Mouse (Mus musculus): ENCODE results near the gene Gpbar1. TPM values are rescaled to one million over a fixed set of nuclear protein-coding genes. Genes with fewer than 3 reads are reported as not detected.

Gpbar1 gene
- total RNA-seq, 2 experiments from 2014 or later: not detected

- no peak for DNase-seq (ENCODE audit: low spot score in 2 of 2)
- intact Hi-C loops (cut with DNase I): no loop called here
These were observed 6.7 kb upstream of the Gpbar1 start for GRCm38 (mm10) chr1:74271659-74272058.

GRCm38 (mm10) chr1:74275015-74275414, 3.3 kb upstream of the Gpbar1 start:
- intact Hi-C loops (cut with DNase I): loop anchor here (5.0 kb wide), 1 partner anchor 68 kb away; no protein-coding TSS in a partner anchor
- DNase-seq (ENCODE audit: low spot score in 2 of 2): no peak

GRCm38 (mm10) chr1:74277041-74277440, 1.3 kb upstream of the Gpbar1 start:
- DNase-seq (ENCODE audit: low spot score in 2 of 2): no peak
- intact Hi-C loops (cut with DNase I): loop anchor here (5.0 kb wide), 1 partner anchor 70 kb away; no protein-coding TSS in a partner anchor

GRCm38 (mm10) chr1:74277883-74278537, 340 bp upstream of the Gpbar1 start:
- no peak for DNase-seq (ENCODE audit: low spot score in 2 of 2)
- intact Hi-C loops (cut with DNase I): loop anchor here (5.0 kb wide), 1 partner anchor 71 kb away; no protein-coding TSS in a partner anchor

GRCm38 (mm10) chr1:74278988-74279387, 638 bp downstream of the Gpbar1 start:
- no peak for DNase-seq (ENCODE audit: low spot score in 2 of 2)
- intact Hi-C loops (cut with DNase I): loop anchor here (5.0 kb wide), 1 partner anchor 72 kb away; no protein-coding TSS in a partner anchor

- intact Hi-C loops (cut with DNase I): no loop called here
- DNase-seq (ENCODE audit: low spot score in 2 of 2): no peak
These were observed 2.4 kb downstream of the Gpbar1 start for GRCm38 (mm10) chr1:74280591-74281325.

- intact Hi-C loops (cut with DNase I): no loop called here
- no peak for DNase-seq (ENCODE audit: low spot score in 2 of 2)
These were observed 3.0 kb downstream of the Gpbar1 start for GRCm38 (mm10) chr1:74281372-74281771.

- no peak for DNase-seq (ENCODE audit: low spot score in 2 of 2)
- intact Hi-C loops (cut with DNase I): no loop called here
These were observed 3.5 kb downstream of the Gpbar1 start for GRCm38 (mm10) chr1:74281886-74282285.

GRCm38 (mm10) chr1:74282896-74283625, 4.7 kb downstream of the Gpbar1 start:
- intact Hi-C loops (cut with DNase I): no loop called here
- DNase-seq (ENCODE audit: low spot score in 2 of 2): no peak

GRCm38 (mm10) chr1:74283686-74284463, 5.5 kb downstream of the Gpbar1 start:
- intact Hi-C loops (cut with DNase I): loop anchor here (2.0 kb wide), 1 partner anchor 47 kb away; the partner anchor contains the start of gene Arpc2
- peak; percentile 29 to 43 for DNase-seq (ENCODE audit: low spot score in 2 of 2)

GRCm38 (mm10) chr1:74284543-74285160, 6.3 kb downstream of the Gpbar1 start, which contains the start of the genes Aamp and Pnkd:
Gene Aamp (minus strand): TSS chr1:74284738.
Gene Pnkd (plus strand): TSS chr1:74284930.
- DNase-seq (ENCODE audit: low spot score in 2 of 2): peak; percentile 100
- intact Hi-C loops (cut with DNase I): loop anchor here (2.0 to 5.0 kb wide), 2 partner anchors 48 to 168 kb away; partner anchors contain the start of gene Arpc2

- DNase-seq (ENCODE audit: low spot score in 2 of 2): peak in 1 of 2 experiments; percentile 28
- intact Hi-C loops (cut with DNase I): loop anchor here (2.0 to 5.0 kb wide), 2 partner anchors 49 to 167 kb away; partner anchors contain the start of gene Arpc2
These were observed 7.1 kb downstream of the Gpbar1 start for GRCm38 (mm10) chr1:74285212-74286010.

GRCm38 (mm10) chr1:74286869-74287607, 8.7 kb downstream of the Gpbar1 start:
- peak in 1 of 2 experiments; percentile 26 for DNase-seq (ENCODE audit: low spot score in 2 of 2)
- intact Hi-C loops (cut with DNase I): loop anchor here (5.0 kb wide), 1 partner anchor 165 kb away; no protein-coding TSS in a partner anchor

GRCm38 (mm10) chr1:74288327-74288726, 10.0 kb downstream of the Gpbar1 start:
- intact Hi-C loops (cut with DNase I): loop anchor here (5.0 kb wide), 1 partner anchor 164 kb away; no protein-coding TSS in a partner anchor
- DNase-seq (ENCODE audit: low spot score in 2 of 2): no peak

GRCm38 (mm10) chr1:74289248-74289647, 10.9 kb downstream of the Gpbar1 start:
- no peak for DNase-seq (ENCODE audit: low spot score in 2 of 2)
- intact Hi-C loops (cut with DNase I): loop anchor here (5.0 kb wide), 1 partner anchor 163 kb away; no protein-coding TSS in a partner anchor

GRCm38 (mm10) chr1:74289740-74290139, 11.4 kb downstream of the Gpbar1 start:
- DNase-seq (ENCODE audit: low spot score in 2 of 2): no peak
- intact Hi-C loops (cut with DNase I): loop anchor here (5.0 to 10.0 kb wide), 2 partner anchors 163 to 385 kb away; no protein-coding TSS in a partner anchor

GRCm38 (mm10) chr1:74290141-74290540, 11.8 kb downstream of the Gpbar1 start:
- intact Hi-C loops (cut with DNase I): loop anchor here (10.0 kb wide), 1 partner anchor 385 kb away; no protein-coding TSS in a partner anchor
- DNase-seq (ENCODE audit: low spot score in 2 of 2): no peak
